Mouse (Mus musculus) embryonic fibroblast, embryonic 13.5 days (primary cell): ENCODE data around the gene Itih4.

Experiments
- CTCF ChIP-seq: IDR thresholded peaks from 2 replicates; pipeline ENCODE4 v1.5.1; 2011; ENCODE audit warnings: mild to moderate bottlenecking, control low read depth, low read length, moderate library complexity, borderline replicate concordance; ENCODE audit not compliant: insufficient read depth
- POLR2A ChIP-seq: IDR thresholded peaks from 2 replicates; pipeline ENCODE4 v1.6.1; 2011; ENCODE audit warnings: low read depth, mild to moderate bottlenecking, control low read depth, low read length, moderate library complexity

DNA sequence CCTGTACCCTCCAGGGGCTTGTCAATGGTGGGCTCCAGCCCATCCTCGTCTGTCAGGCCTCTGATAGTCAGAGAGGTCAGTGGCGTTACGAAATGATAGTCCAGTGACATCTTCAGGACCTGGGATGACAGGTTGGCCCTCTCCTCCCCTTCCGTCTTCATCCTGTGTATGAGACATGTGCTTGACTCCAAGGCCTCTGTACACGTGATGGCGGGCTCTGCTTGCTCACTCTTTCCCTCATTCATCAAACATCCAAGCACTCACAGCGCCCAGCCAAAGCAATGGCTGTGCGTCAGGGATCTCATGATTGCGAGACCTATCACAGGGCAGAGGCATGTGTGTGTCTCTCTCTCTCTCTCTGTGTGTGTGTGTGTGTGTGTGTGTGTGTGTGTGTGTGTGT is 47.1 kb downstream of the Itih4 start:
- no peak for TF ChIP-seq CTCF
- no peak for TF ChIP-seq POLR2A
